Mouse (Mus musculus): ENCODE measurements at regions not wholly inside any gene's neighbourhood (a gene's known extent, or its start where the extent isn't known, plus 50 kb on each side); places are given as distances from the start of the nearest gene placed in this dataset.
"Not testable (repeated sequence)": the region's sequence is repeated elsewhere in the genome, so short reads cannot be mapped to it uniquely, and the experiment has no call there.

- no peak for DNase-seq (ENCODE audit: extremely low spot score in 1 of 2, low spot score in 1 of 2)
Measured at GRCm38 (mm10) chr5:5956716-5957115, 207.6 kb upstream of the Steap1 start.

- peak; percentile 19 to 44 for DNase-seq (ENCODE audit: extremely low spot score in 1 of 2, low spot score in 1 of 2)
Measured at GRCm38 (mm10) chr5:5955783-5956182, 206.7 kb upstream of the Steap1 start.

GRCm38 (mm10) chr5:5925796-5926195, 176.7 kb upstream of the Steap1 start:
- DNase-seq (ENCODE audit: extremely low spot score in 1 of 2, low spot score in 1 of 2): peak in 1 of 2 experiments; percentile 10

- DNase-seq (ENCODE audit: extremely low spot score in 1 of 2, low spot score in 1 of 2): no peak
Measured at GRCm38 (mm10) chr5:5916427-5916826, 167.3 kb upstream of the Steap1 start.

GRCm38 (mm10) chr5:5889376-5889775, 140.2 kb upstream of the Steap1 start:
- no peak for DNase-seq (ENCODE audit: extremely low spot score in 1 of 2, low spot score in 1 of 2)

GRCm38 (mm10) chr5:5873425-5873824, 124.3 kb upstream of the Steap1 start:
- peak in 1 of 2 experiments; percentile 12 for DNase-seq (ENCODE audit: extremely low spot score in 1 of 2, low spot score in 1 of 2)

GRCm38 (mm10) chr5:5856146-5856724, 107.1 kb upstream of the Steap1 start:
- no peak for DNase-seq (ENCODE audit: extremely low spot score in 1 of 2, low spot score in 1 of 2)

- peak in 1 of 2 experiments; percentile 76 for DNase-seq (ENCODE audit: extremely low spot score in 1 of 2, low spot score in 1 of 2)
Measured at GRCm38 (mm10) chr5:5845805-5846496, 96.8 kb upstream of the Steap1 start.

GRCm38 (mm10) chr5:5844312-5844711, 95.2 kb upstream of the Steap1 start:
- no peak for DNase-seq (ENCODE audit: extremely low spot score in 1 of 2, low spot score in 1 of 2)

GRCm38 (mm10) chr5:5838767-5839166, 89.6 kb upstream of the Steap1 start:
- no peak for DNase-seq (ENCODE audit: extremely low spot score in 1 of 2, low spot score in 1 of 2)

GRCm38 (mm10) chr5:5822666-5823065, 73.5 kb upstream of the Steap1 start:
- DNase-seq (ENCODE audit: extremely low spot score in 1 of 2, low spot score in 1 of 2): not testable (repeated sequence)
